Comparison of ENCODE assay signal across 8 mouse cellular contexts in genomic region chr19:12596290-12597072, GRCm38 (mm10). TPM values are rescaled to one million over a fixed set of nuclear protein-coding genes. Genes with fewer than 3 reads are reported as not detected.
A peak's percentile ranks its signal among the peaks of the same experiment; 100 is the strongest.
DNase-seq lines count a peak whose midpoint lies in the region; ATAC-seq lines count a peak whose summit lies in the region.

No protein-coding gene starts in this region.

- no peaks in the 10 kb centered on the region for H3K27me3 ChIP-seq in lung, embryonic 15.5 days
- H3K27me3 ChIP-seq in forebrain, embryonic 13.5 days = peaks cover 5% of the 10 kb centered on the region; the same call in 1 of the 2 replicates
- peaks cover 15% of the 10 kb centered on the region for H3K27me3 ChIP-seq in limb, embryonic 12.5 days
- no peaks in the 10 kb centered on the region for H3K27me3 ChIP-seq in neural tube, embryonic 14.5 days (ENCODE audit: control insufficient read depth, insufficient read depth, low read length)

- ATAC-seq in cerebellum, adult (ENCODE audit: insufficient number of reproducible peaks, low FRiP score, low TSS enrichment) = peak; percentile 43; the same call in 1 of the 2 replicates
- ATAC-seq in lung, embryonic 15.5 days (ENCODE audit: borderline replicate concordance, extremely low read depth, low FRiP score, low TSS enrichment) = peak; percentile 38; the same call in 1 of the 2 replicates
- peak; percentile 66 for ATAC-seq in forebrain, embryonic 13.5 days
- no peak; the same call in 1 of the 2 replicates for ATAC-seq in limb, embryonic 12.5 days (ENCODE audit: insufficient number of reproducible peaks, insufficient read depth, low FRiP score, low TSS enrichment, low read depth)
- ATAC-seq in neural tube, embryonic 14.5 days (ENCODE audit: low read depth) = peak; percentile 65
- no peak for ATAC-seq in CD4-positive, CD25-positive, alpha-beta regulatory T cell, adult 4 months

- no peak for DNase-seq in cerebellum, postnatal 4 days (ENCODE audit: low spot score in 2 of 2)
- no peak for DNase-seq in lung, postnatal 25 days (ENCODE audit: low spot score)

- H3K27ac ChIP-seq in lung, embryonic 15.5 days = peak overlapping the region; percentile 49
- no peak overlapping the region for H3K27ac ChIP-seq in forebrain, embryonic 13.5 days
- H3K27ac ChIP-seq in limb, embryonic 12.5 days = no peak overlapping the region
- H3K27ac ChIP-seq in neural tube, embryonic 14.5 days (ENCODE audit: low read depth, low read length) = peak overlapping the region; percentile 74

- no peaks in the 10 kb centered on the region for H3K36me3 ChIP-seq in lung, embryonic 15.5 days
- H3K36me3 ChIP-seq in forebrain, embryonic 13.5 days (ENCODE audit: poor library complexity, severe bottlenecking) = no peaks in the 10 kb centered on the region
- no peaks in the 10 kb centered on the region for H3K36me3 ChIP-seq in limb, embryonic 12.5 days
- H3K36me3 ChIP-seq in neural tube, embryonic 14.5 days (ENCODE audit: control insufficient read depth, insufficient read depth, low read length) = no peaks in the 10 kb centered on the region

- H3K4me2 ChIP-seq in lung, embryonic 15.5 days = peak overlapping the region; percentile 98
- H3K4me2 ChIP-seq in forebrain, embryonic 13.5 days = peak overlapping the region; percentile 98
- peak overlapping the region; percentile 96 for H3K4me2 ChIP-seq in limb, embryonic 12.5 days
- peak overlapping the region; percentile 87 for H3K4me2 ChIP-seq in neural tube, embryonic 14.5 days (ENCODE audit: low read depth, low read length)

- no peaks in the 10 kb centered on the region for H3K9me3 ChIP-seq in lung, embryonic 15.5 days
- H3K9me3 ChIP-seq in forebrain, embryonic 13.5 days (replicated peaks) = no peaks in the 10 kb centered on the region
- no peaks in the 10 kb centered on the region for H3K9me3 ChIP-seq in limb, embryonic 12.5 days
- no peaks in the 10 kb centered on the region for H3K9me3 ChIP-seq in neural tube, embryonic 14.5 days (ENCODE audit: control insufficient read depth, low read length)

- H3K4me3 ChIP-seq in lung, embryonic 15.5 days = peak overlapping the region; percentile 56
- H3K4me3 ChIP-seq in forebrain, embryonic 13.5 days = peak overlapping the region; percentile 63
- H3K4me3 ChIP-seq in limb, embryonic 12.5 days (replicated peaks) = peak overlapping the region; percentile 63
- H3K4me3 ChIP-seq in neural tube, embryonic 14.5 days (ENCODE audit: low read depth, low read length) = peak overlapping the region; percentile 71

- WGBS in lung, embryonic 15.5 days = 14% methylated on average over 21 of the region's 23 CpGs
- WGBS in forebrain, embryonic 13.5 days = 16% methylated on average over 23 of the region's 23 CpGs
- 16% methylated on average over 23 of the region's 23 CpGs for WGBS in limb, embryonic 12.5 days
- 17% methylated on average over 23 of the region's 23 CpGs for WGBS in neural tube, embryonic 14.5 days

- H3K4me1 ChIP-seq in lung, embryonic 15.5 days = peaks cover 9% of the 10 kb centered on the region; the same call in 1 of the 2 replicates
- peaks cover 11% of the 10 kb centered on the region; the same call in 1 of the 2 replicates for H3K4me1 ChIP-seq in forebrain, embryonic 13.5 days
- peaks cover 6% of the 10 kb centered on the region; the same call in 1 of the 2 replicates for H3K4me1 ChIP-seq in limb, embryonic 12.5 days (replicated peaks)
- peaks cover 7% of the 10 kb centered on the region; the same call in 1 of the 2 replicates for H3K4me1 ChIP-seq in neural tube, embryonic 14.5 days (ENCODE audit: control insufficient read depth, insufficient read depth, low read length)

- H3K9ac ChIP-seq in lung, embryonic 15.5 days = peak overlapping the region; percentile 49
- peak overlapping the region; percentile 75 for H3K9ac ChIP-seq in forebrain, embryonic 13.5 days
- H3K9ac ChIP-seq in limb, embryonic 12.5 days (replicated peaks) = peak overlapping the region; percentile 63
- peak overlapping the region; percentile 76 for H3K9ac ChIP-seq in neural tube, embryonic 14.5 days (replicated peaks; ENCODE audit: low read depth, low read length)

RNA-seq across cellular contexts. Expression of gene Gm4952, which starts 3.3 kb away (rescaled TPM):
- 0.12 TPM in 1 of 2 replicates, not detected in the other for polyA plus RNA-seq in lung, embryonic 15.5 days (2015; fragmentation: Nextera tagmentation; extraction: Ambion mirVana)
- polyA plus RNA-seq in forebrain, embryonic 13.5 days (2015; fragmentation: Nextera tagmentation; extraction: Ambion mirVana) = not detected in 2 replicates
- polyA plus RNA-seq in limb, embryonic 12.5 days (2016; fragmentation: Nextera tagmentation; extraction: Ambion mirVana) = not detected in 2 replicates
- polyA plus RNA-seq in neural tube, embryonic 14.5 days (2014; fragmentation: Nextera tagmentation; extraction: Ambion mirVana) = 0.12 TPM in 1 of 2 replicates, not detected in the other
- polyA plus RNA-seq in CD4-positive, CD25-positive, alpha-beta regulatory T cell, adult 4 months (2017; shearing (Covaris generic)) = not detected

RNA-seq across cellular contexts. Expression of gene Glyat, which starts 36.6 kb away (rescaled TPM):
- not detected in 2 replicates for polyA plus RNA-seq in lung, embryonic 15.5 days (2015; fragmentation: Nextera tagmentation; extraction: Ambion mirVana)
- polyA plus RNA-seq in forebrain, embryonic 13.5 days (2015; fragmentation: Nextera tagmentation; extraction: Ambion mirVana) = not detected in 2 replicates
- polyA plus RNA-seq in limb, embryonic 12.5 days (2016; fragmentation: Nextera tagmentation; extraction: Ambion mirVana) = not detected in 2 replicates
- polyA plus RNA-seq in neural tube, embryonic 14.5 days (2014; fragmentation: Nextera tagmentation; extraction: Ambion mirVana) = not detected in 2 replicates
- under 1 TPM in 1 of 2 experiments, not detected in 1; 0.19 TPM for polyA plus RNA-seq in CD4-positive, CD25-positive, alpha-beta regulatory T cell, adult 4 months (2017; shearing (Covaris generic))

RNA-seq across cellular contexts. Expression of gene Fam111a, which starts 50.9 kb away (rescaled TPM):
- polyA plus RNA-seq in lung, embryonic 15.5 days (2015; fragmentation: Nextera tagmentation; extraction: Ambion mirVana) = 32.0 TPM in 2 replicates
- 12.4 and 13.4 TPM in 2 replicates for polyA plus RNA-seq in forebrain, embryonic 13.5 days (2015; fragmentation: Nextera tagmentation; extraction: Ambion mirVana)
- polyA plus RNA-seq in limb, embryonic 12.5 days (2016; fragmentation: Nextera tagmentation; extraction: Ambion mirVana) = 18.4 and 20.2 TPM in 2 replicates
- polyA plus RNA-seq in neural tube, embryonic 14.5 days (2014; fragmentation: Nextera tagmentation; extraction: Ambion mirVana) = 5.1 and 7.3 TPM in 2 replicates
- 10 to 100 TPM; 43.5 to 49.8 TPM for polyA plus RNA-seq in CD4-positive, CD25-positive, alpha-beta regulatory T cell, adult 4 months (2017; shearing (Covaris generic))

Comparison
In these comparisons a context has a peak if more than half of its experiments do, and no peak if none do; other contexts are left out.
1. ATAC-seq: peak in cerebellum, adult (single experiment), lung, embryonic 15.5 days (single experiment), forebrain, embryonic 13.5 days (single experiment) and neural tube, embryonic 14.5 days (single experiment); none in limb, embryonic 12.5 days (single experiment) and CD4-positive, CD25-positive, alpha-beta regulatory T cell, adult 4 months (single experiment).
2. H3K27ac ChIP-seq: peak in lung, embryonic 15.5 days (single experiment) and neural tube, embryonic 14.5 days (single experiment); none in forebrain, embryonic 13.5 days (single experiment) and limb, embryonic 12.5 days (single experiment).
3. Peak in every context shown above with its lines, with median percentiles within 50 percentile points of each other: H3K4me2 ChIP-seq, H3K4me3 ChIP-seq and H3K9ac ChIP-seq.